Mouse (Mus musculus) megakaryocyte, embryonic 14.5 days (primary cell): ENCODE measurements around the gene Rassf6.

Experiments used
- FLI1 ChIP-seq: IDR thresholded peaks from 2 replicates; pipeline ENCODE4 v1.6.1; 2012; ENCODE audit warnings: low read length, inconsistent platforms, mixed read lengths
- GATA1 ChIP-seq: IDR thresholded peaks from 3 replicates; pipeline ENCODE4 v1.6.1; 2012; ENCODE audit warnings: mixed read lengths, low read length, inconsistent platforms, borderline replicate concordance

GRCm38 (mm10) chr5:90661852-90662251 is 21.4 kb upstream of the Rassf6 start:
- TF ChIP-seq GATA1 (no peak), FLI1 (no peak)
